Mouse (Mus musculus): ENCODE data around the gene Pmepa1.

DNA sequence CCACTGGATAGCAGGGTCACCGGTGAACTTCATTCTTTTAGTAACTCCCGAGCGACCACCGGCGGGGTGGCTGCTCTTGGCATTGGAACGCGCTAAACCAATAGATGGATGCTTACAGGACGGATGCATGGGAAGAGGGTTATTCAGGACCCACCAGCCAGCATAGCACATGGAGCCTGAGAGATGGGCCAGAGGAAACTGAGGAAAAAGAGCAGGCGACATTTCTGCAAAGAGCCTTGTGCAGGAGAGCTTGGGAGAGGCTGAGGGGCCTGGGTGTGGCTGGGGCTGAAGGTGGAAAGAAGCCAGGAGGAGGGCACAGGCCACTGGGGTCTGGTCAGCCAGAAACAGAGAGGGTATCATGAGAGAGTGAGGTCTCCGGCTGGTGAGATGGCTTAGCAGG, 93.0 kb downstream of the Pmepa1 start:
- no peak for TF ChIP-seq CTCF (IDR thresholded peaks at IDR 0.05; ENCODE audit: low read depth)
- no peak for TF ChIP-seq EP300 (IDR thresholded peaks at IDR 0.05; ENCODE audit: low read depth)
